Mouse (Mus musculus): ENCODE data around the gene D630045J12Rik.

DNA sequence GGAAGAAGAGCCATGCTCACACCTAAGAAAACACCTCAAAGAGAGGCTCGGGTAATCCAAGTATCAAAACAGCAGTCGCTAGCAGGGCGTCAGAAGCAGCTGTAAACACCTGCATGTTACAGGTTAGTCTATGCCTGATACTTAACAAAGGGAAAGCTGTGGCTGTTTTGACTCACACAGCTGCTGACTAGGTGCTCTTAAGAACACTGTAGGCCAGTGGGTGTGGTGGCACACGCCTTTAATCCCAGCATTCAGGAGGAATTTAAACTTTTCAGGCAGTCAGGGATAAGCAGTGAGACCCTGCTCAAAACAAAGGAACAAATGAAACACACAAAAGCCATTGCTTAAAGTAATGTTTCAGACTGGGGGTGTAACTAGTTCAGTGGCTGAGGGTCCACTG, 170.6 kb downstream of the D630045J12Rik start:
- TF ChIP-seq CTCF (IDR thresholded peaks at IDR 0.05) (no peak), EP300 (IDR thresholded peaks at IDR 0.05) (no peak)

Measured in lung, postnatal 0 days (tissue).